Mouse (Mus musculus) mature B cell (primary cell): ENCODE results near the gene Spock2.
"Not testable (repeated sequence)": the region's sequence is repeated elsewhere in the genome, so short reads cannot be mapped to it uniquely, and the experiment has no call there.

Experiments used
- in situ Hi-C: fragments of 300-500 bp; cut with MboI; formaldehyde crosslinking; loops from 2 replicates; pipeline ENCODE4 v1.14.3; 2019

Spock2 gene

DNA sequence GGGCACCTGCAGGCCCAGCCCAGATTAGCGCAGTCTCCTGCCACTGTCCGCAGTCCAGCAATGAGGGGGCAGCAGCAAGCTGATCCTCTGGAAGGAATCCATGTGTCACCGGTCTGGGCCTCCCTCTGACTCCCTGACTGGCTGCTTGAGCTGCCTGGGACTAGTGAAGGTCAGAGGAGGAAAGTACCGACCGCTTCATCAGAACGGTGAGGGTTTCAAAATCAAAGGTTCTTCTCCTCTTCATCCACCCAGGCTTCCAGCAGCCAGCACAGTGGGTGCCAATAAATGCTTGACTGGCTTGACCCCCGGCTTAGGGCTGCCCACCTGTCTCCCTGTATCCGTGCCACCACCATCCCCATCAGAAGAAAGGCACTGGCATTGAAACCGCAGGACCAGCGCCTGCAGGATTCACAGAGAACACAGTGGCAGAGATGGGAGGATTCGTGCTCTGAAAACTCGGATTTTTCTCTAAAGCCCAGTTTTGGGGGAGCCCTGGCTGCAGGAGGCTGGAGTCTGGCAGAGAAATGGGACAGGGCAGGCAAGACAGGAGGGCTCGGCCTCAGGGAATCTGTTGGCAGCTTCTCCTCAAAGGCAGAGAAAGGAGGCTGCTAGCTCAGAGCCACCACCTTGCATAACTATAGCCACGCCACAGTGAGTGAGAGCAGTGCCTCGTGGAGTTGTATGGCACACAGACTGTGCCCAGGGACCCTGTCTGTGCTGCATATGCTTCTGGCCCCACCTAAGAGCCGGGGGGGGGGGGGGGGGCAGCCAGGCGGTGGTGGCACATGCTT lies 2.5 kb downstream of the Spock2 start:
- in situ Hi-C loops, result no loop called here

DNA sequence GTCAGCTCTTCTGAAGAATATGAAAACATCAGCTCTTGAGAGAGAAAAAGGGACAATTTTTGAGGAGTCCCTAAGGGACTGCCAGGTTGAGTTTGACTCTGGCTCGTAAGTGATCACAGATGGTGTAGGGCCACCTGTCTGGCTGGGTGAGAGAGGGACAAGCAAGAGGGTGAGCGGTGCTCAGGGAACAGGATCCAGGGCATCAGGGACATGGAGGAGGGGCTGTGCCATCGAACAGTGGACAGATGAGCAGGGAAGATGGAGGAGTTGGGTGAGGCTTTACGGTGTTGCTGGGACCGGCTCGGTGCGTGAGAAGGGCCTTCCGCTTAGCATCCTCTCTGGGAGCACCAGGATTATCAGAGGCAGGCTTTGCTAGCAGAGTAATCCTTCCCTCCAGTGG lies 3.3 kb downstream of the Spock2 start:
- in situ Hi-C loops, result no loop called here

DNA sequence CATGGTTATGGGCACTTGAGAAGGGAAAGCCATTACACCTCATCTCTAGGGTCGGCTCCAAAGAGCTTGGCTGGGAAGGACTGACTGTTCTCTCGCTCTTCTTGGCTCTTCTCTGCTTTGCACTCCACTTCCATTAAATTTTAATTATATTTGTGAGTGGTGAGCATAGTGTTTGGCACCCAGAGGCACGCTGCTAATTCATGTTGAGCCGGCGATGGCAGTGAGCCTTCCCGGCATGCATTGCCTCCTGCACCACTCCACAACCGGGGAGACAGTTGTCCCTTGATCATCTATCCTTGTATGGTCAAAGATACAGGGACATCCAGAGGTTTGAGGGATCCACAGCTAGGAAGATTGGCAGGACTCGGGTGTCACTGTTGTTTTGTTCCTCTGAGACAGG lies 4.0 kb downstream of the Spock2 start:
- in situ Hi-C loops, result no loop called here

DNA sequence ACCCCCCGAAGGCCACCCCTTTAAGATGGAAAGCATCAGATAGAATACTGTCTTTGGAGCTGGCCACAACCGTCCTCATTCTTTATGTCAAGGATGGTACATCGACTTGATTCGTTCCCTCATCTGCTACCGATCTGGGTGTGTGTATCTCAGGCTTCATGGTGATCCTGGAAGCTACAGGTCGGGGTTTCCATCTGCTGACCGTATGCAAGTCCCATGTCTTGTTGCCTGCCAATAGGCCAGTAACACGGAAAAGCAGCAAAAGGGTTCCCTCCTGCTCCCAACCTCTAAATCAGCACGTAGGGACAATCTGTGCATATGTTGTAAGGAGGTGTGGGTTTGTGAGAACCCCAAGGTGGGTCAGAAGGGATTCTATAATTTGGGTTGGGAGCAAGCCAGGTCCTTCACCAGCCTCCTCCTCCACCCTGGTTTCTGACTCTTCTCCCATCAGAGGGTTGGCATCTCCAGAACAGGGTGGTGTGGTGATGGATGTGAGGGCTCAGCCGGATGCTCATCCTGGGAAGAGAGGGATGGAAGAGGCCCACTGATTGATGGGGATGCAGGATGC lies 5.0 kb downstream of the Spock2 start:
- in situ Hi-C loops, result no loop called here

DNA sequence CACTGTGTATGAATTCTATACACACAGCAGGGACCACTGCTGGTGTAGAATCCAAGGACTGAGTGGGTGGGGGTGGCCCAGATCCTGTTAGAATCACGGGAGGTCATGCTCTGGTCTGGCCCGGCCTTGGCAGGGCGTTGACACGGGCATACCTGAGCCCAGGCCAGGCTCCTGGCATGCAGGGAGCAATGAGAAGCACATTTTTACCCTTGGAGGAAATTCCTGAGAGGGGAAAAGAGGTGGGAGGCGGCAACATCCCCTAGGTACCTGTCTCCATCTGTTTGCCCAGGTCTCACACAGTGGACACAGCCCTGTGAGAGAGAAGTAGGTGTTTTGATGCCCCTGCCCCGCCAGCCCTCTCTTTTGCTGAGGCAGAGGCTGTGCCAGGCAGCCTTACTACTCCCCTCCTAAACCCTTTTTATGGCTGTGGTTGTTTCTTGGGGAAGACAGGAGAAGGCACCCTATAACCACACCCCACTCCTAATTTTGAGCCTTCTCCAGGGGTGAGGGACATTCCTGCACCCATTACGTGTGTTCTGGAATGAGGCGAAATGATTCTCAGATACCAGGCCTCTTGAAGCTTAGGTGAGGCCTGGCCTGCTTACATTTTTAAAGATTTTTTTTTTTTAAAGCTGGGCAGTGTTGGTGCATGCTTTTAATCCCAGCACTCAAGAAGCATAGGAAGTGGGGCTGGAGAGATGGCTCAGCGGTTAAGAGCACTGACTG lies 8.1 kb downstream of the Spock2 start:
- in situ Hi-C loops, result no loop called here

DNA sequence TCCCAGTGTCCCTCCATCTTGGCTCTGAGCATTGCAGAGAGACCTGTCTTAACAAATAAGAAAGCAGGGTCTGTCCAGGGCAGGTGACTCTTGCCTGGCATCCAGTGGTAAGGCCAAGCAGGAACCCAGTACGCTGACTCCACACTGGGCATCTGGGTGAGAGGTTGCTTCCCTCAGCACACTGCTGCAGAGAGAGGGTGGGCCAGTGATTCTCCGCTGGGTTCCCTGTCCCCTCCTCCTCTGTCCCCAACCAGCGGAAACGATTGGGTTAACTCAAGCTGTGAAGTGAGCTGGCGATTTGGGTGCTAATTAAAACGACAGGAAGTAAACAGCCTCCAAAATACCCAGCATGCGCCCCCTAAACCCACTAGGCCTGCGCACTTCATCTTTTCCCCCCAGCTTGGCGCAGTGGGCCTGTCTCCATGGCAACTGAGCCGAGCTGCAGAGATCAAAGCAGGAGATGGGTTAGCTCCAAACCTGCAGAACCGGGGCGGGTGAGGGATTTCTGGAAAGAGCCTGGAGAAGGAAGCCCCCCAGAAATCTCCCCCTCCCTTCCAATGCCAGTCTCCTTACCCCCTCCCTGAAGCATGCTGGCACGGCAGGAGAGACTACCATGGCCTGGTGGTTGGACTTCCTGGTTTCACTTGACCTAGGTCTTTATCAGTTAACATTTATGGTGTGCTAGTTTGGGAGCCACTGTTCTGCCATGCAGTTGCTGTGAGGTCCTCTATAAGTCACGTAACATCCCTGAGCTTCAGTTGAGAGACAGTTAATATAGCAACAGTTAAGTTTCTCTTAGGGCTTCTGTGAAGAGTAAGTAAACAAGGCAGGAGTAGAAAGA lies 9.5 kb downstream of the Spock2 start:
- in situ Hi-C loops, result no loop called here

DNA sequence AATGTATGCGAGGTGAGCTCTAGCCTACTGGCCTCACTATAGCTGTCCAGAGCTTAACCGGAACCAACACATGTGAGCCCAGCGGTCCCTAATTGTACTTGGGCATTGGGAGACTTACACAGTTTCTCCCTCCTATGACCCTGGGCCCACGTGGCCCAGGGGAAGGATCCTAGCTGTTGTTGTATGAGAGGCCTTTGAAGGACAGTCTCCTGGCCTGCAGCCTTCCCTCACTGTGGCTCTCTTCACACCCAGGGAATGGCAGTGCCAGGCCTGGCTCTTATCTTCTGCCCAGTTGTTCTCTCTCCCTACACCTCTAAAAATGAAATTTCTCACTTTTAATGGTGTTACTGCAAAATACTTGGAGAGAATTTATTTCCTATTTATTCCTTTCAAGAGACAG lies 11.0 kb downstream of the Spock2 start:
- in situ Hi-C loops, result no loop called here

DNA sequence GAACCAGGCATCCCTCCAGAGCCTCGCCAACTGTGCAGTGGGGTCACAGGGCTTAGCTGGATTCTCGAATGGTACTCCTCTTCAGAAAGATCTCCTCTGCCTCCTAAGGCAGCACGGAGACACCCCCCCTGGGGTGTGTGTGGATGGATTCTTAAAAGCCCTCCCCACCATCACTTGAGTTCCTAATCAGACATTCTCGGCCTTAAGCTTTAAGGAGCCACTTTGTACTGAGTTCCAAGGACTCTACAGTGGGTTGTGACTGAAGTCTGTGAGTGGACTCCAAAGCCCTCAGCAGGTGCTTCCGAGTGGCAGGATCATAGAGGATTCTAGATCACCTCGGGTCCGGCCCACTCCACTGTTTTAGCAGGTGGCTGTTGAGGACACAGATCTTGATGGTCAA lies 12.4 kb downstream of the Spock2 start:
- in situ Hi-C loops, result no loop called here

DNA sequence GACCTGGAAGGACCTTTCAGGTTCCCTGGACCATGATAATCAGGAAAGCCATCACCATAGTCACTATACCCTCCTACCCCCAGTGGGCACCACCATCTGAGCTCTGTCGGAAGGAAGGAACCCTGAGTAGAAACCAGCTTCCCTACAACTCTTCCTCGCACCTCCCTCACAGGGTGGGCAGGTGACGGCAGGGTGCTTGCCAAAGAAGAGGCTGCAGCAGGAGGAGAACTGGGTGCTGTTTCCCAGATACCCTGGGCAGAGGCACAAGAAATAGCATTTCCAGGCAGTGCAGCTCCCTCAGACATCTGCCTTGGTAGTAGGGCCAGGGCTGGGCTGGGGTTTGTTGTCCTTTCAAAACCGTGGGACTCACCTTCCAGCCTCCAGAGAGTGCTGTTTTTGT lies 14.6 kb downstream of the Spock2 start:
- in situ Hi-C loops, result no loop called here

DNA sequence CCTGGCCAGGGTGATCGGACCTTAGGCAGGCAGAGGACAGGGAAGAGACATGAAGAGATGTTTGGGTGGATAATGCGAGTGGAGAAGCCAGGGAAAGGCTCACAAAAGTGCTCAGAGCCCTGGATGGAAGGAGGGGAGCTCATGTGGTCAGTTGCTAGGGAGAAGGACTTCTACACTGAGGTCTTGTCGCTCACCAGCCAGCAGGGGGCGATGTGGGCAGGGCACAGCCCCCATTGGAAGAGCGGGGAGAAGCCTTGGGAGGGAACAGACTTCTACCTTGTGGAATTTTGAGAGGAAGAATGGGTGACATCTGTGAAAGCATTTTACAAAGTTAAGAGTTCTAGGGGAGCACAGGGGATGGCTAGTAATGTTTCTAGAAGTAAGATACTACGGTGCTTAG lies 18.1 kb downstream of the Spock2 start:
- in situ Hi-C loops, result no loop called here

DNA sequence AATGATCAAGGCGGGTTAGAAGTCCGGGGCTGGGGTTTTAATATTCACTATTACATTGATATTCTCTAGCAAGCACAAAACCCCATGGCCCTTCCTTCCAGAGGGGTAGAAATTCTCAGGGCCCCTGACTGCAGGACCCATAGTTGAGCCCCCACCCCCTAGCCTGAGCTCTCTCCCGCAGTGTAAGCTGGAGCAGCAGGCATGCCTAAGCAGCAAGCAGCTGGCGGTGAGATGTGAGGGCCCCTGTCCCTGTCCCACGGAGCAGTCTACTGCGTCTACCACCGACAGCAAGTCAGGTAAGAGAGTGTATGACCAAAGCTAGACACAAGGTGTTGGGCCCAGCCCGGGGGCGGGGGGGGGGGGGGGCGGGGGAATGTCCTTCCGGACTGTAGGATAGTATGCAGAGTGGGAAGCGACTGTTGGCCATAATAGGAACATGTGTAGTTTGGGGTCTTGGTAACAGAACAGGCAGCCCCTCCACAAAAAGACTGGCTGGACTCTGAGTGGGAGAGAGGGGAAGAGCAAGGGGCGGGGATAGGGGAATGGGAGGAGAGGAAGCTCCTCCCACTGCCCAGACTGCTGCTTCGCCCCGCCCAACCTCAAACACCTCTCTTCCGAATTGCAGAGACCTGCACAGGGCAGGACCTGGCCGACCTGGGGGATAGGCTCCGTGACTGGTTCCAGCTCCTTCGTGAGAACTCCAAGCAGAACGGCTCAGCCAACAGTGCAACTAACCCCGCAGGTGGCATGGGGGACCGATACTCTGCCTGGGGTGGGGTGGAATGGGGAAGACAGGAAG lies 19.7 kb downstream of the Spock2 start:
- in situ Hi-C loops, result no loop called here

DNA sequence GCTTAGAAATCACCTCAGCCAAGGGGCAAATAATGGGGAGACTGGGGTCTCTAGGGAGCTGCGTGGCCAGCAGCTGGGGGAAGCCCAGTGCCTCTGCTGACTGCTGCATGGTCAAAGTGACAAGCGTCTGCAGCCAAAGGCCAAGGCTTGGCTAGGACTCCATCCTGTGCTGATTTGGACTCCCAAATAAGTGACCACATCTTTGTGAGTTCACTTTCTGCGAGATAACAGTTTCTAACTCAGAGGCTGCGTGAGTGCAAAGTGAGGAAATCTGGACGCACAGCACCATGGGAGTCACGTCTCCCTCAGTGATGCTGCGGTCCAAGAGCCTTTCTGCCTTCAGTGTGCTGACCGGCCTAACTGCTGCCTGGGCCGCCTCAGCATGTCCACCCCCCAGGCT lies 22.3 kb downstream of the Spock2 start:
- in situ Hi-C loops, result no loop called here

DNA sequence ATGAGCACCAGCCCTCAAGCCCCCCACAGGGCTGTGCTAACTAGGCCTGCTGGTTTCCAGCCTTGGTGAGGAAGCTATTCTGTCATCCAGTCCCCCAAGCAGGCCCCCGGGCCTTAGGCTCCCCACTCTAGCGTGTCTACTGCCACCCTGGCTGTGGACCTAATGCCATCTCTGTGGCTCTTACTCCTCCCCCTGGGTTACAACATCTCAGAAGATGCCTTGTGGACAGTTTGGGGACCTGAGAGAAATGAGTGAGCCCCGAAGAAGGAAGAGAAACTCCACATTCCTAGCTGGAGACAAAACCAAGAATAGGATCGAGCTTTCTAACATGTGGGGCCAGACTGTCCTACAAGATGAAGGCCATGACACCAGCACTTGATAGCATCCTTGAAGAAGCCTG lies 24.5 kb downstream of the Spock2 start:
- in situ Hi-C loops, result no loop called here

DNA sequence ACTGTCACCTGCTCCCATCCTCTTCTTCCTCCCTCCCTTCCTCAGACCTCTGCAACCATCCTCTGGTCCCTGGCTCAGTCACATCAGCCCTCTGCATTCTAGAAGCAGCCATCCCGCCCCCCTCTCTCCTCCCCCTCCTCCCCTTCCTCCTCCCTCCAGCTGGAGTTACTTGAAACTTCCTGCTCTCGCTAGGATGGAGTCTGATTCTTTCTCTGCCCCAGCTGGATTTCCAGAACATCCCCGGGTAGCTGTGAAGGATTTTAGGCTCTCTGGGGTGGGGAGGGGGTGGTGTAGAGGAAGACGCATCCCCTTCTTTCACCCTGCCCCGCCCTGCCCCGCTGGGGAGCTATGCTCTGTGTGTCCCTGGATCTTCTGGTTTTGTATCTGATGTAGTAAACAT lies 27.5 kb downstream of the Spock2 start:
- in situ Hi-C loops, result no loop called here

DNA sequence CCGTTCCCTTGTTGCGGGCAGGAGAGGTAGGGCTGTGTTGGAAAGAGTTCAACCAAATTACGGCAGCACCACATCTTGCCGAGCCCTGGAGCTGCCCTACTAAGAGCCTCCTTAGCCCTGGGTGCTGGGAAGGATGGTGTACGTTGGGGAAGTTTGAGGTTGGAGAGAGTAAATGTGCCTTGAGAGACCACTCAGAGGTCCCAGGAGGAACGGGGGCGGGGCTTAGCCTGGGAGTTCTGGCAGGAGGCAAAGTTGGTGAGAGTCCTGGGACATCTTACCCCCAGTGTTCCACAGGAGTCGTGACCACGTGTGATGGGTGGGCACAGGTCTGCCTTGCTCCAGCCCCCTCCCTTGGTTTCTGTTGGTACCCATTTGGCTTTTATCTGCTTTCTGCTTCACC lies 28.2 kb downstream of the Spock2 start:
- in situ Hi-C loops, result no loop called here

DNA sequence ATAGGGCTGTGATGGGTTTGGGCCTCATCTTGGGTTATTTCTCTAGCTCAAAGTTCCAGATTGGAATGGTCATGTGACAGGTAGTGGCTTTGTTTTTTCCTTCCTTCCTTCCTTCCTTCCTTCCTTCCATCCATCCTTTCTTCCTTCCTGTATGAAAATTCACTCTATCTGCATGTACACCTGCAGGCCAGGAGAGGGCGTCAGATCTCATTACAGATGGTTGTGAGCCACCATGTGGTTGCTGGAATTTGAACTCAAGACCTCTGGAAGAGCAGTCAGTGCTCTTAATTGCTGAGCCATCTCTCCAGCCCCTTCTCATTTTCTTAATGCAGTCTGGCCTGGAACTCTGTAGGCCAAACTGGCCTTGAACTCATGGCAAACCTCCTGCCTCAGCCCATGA lies 30.0 kb downstream of the Spock2 start:
- in situ Hi-C loops, result not testable (repeated sequence)

DNA sequence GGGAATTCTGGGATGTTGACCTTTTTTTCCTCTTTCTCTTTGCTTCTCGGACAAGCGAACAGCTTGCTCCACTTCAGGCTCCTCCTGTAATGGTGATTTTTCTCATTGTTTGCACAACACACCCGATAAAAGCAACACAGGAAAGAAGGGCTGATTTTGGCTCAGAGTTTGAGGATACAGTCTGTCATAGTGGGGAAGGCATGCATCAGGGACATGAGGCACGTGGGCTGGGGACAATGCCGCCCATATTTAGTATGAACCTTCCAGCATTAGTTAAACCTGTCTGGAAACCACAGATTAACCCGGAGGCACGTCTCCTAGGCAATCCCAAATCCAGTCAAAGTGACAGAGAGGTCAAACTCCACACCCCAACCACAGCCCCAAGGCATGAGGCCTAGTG lies 30.9 kb downstream of the Spock2 start:
- in situ Hi-C loops, result no loop called here

DNA sequence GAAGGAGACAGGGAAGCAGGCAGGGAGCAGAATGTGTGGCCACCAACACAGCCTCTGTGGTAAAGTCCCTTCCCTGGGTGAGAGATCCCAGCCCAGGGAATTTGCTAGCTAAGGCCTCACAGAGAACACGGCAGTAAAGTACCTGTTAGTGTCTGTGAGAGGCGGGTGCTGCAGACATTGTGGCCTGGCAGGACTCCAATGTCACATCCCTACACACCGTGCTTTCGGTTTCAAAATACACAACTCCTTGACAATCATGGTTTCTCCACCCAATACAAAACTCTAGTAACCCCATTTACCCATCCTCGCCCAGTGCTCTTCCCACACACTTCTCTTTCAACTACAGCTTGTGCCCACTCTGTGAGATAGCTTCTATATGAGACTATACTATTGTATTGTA lies 32.7 kb downstream of the Spock2 start:
- in situ Hi-C loops, result no loop called here

DNA sequence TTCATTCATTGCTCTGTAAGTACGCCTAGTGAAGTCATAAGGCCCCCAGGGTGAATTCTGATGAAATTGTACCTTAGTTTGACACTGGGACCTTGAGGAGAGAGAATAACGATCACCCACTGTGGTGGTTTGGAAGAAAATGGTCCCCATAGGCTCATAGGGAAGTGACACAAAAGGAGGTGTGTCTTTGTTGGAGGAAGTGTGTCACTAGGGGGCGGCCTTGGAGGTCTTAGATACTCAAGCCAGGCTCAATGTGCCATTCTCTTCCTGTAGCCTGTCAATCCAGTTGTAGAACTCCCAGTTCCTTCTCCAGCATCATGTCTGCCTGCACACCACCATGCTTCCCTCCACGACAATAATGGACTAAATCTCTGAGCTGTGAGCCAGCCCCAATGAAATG lies 34.7 kb downstream of the Spock2 start:
- in situ Hi-C loops, result no loop called here

DNA sequence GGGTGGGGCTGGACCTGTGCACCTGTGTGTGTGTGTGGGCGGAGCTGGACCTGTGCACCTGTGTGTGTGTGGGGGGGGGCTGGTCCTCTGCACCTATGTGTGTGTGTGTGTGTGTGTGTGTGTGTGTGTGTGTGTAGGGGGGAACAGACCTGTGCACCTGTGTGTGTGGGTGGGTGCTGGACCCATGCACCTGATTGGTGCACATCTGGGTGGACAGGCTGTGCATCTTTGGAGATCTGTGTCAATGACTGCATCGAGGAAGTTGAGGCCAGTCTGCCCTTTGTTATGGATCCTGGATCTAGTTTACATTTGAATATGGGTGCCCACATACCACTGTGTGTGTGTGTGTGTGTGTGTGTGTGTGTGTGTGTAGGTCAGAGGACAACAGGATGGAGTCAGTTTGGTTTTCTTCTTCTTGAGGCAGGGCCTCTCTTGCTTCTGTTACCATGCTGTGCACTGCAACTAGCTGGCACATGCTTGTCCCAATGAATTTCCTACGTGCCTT lies 35.7 kb downstream of the Spock2 start:
- in situ Hi-C loops, result no loop called here

DNA sequence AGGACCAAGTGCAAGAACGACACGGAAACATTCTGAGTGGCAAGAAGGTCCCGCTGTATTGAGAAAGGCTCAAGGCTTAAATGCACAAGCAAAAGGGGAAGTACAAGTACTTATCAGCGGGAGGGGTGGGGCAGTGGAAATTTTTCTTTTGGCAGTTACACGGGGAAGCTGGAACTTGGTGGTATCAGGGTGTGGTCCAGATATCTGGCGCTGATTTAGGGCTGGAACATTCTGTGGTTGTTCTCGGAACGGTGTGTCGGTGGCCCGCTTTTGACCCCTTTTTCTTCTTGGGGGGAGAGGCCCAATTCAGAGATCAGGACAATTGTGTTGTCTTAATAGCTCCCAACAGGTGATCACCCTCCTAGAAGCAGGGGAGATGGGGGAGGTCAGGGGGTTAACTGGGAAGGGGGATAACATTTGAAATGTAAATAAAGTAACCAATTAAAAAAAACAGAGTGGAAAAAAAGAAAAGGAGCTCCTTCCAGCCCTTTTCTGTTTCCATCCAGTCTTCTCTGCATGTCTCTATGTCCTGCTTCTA lies 41.6 kb downstream of the Spock2 start:
- in situ Hi-C loops, result not testable (repeated sequence)
